Mouse (Mus musculus) CD4-positive, CD25-positive, alpha-beta regulatory T cell (primary cell): ENCODE results near the gene Pde6c. TPM values are rescaled to one million over a fixed set of nuclear protein-coding genes. Genes with fewer than 3 reads are reported as not detected.

Experiments used
- polyA plus RNA-seq: library from polyadenylated mRNA; unstranded; fragments of 100-300 nt; shearing (Covaris generic); gene quantifications from one replicate; pipeline ENCODE4 v1.2.1, GENCODE M21; 2017

Pde6c gene
- not detected for polyA plus RNA-seq

DNA sequence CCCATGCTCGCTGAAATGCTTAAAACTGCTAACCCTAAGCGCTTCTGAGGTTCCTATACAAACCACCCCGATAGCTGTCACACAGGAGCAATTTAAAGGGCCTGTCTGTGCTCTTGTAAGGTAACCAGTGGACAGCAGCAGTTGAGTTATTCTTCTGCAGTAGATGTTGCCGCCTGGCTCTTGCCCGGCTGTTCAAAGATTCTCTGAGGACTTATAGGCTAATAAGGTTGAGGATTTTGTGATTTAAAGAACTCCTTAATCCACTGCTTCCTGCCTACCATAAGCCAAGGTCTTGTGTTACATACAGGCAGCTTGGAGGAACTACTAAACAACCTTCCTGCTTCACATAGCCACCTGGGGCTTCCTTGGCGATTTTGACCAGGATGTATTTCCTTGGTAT, at the start of gene Pde6c:
TSS of gene Pde6c (plus strand) at position 301 of the 400 bp plus-strand sequence.

DNA sequence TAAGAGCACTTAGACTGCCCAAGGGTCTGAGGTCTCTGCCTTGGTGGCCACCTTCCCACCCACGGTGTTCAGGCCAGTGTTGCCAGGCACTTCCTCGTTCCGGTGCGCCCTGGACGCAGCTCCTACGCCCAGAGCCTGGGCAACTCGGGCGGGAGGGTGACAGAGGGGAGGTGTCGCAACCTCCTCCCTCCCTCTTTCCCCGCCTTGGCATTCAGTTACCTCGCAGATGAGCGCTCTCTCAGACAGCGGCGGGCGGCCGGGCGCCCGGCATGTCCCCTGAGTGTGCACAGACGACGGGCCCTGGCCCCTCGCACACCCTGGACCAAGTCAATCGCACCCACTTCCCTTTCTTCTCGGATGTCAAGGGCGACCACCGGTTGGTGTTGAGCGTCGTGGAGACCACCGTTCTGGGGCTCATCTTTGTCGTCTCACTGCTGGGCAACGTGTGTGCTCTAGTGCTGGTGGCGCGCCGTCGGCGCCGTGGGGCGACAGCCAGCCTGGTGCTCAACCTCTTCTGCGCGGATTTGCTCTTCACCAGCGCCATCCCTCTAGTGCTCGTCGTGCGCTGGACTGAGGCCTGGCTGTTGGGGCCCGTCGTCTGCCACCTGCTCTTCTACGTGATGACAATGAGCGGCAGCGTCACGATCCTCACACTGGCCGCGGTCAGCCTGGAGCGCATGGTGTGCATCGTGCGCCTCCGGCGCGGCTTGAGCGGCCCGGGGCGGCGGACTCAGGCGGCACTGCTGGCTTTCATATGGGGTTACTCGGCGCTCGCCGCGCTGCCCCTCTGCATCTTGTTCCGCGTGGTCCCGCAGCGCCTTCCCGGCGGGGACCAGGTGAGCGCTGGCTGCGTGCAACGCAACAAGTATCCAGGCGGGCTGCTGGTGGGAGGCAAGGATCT, 35.5 kb upstream of the Pde6c start, which contains the start of gene Ffar4:
TSS of gene Ffar4 (plus strand) at position 214 of the 901 bp plus-strand sequence.

DNA sequence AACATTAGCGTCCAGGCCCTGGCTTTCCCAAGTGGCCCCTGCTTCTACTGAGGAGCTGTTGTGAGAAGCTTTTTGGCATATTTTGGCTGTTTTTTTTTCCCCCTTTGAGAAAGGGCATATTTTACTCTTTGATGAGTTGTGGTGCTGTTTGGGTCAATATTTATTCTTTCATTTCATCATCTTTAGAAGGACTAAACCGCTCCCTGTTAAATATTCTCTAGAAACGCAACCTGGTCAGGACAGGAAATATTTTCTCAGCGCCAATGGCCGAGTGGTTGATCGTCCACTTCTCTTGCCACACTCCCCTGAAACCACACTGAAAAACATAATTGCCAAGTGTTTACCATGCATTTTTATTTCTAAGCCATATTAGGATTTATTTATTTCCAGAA, 7.4 kb upstream of the Pde6c start, which contains the start of gene Rbp4:
TSS of gene Rbp4 (minus strand) at position 63 of the 392 bp plus-strand sequence.

DNA sequence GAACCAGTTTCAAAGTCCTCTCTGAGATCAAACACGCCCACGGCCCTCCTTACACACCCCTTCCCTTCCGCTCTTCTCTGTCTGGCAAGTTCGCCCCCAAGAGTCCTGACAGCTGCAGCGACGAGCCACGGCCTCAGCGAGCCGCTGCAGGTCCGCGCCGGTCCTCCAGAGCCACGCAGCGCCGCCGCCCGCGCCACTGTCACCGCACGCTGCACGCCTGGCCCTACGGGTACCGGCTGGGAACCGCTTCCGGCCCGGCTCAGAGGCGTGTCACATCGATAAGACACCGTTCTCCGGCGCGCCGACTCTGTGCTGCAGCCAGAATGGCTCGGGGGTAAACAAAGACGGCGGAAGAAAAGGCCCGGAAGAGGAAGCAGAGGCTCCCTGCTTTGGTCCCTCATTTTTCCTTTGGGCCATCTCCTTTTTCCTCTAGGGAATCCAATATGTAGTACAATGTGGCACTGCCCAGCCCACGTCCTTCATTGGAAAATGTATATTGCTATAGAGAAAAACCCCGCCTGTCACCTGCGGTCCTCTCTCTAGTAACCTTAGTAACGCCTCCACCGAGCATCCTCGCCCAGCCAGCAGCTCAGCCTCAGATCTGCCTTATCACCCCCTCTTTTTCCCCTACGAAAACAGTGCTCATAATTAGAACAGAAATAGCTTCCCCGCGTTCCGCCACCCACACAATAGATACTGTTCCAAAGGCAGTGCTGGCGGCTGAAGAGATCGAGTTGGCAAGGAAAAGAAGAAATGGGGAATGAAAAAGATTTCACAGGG, 91.5 kb downstream of the Pde6c start, which contains the start of gene Fra10ac1:
TSS of gene Fra10ac1 (minus strand) at position 252 of the 780 bp plus-strand sequence.

Other genes with a start within 250 kb of the Pde6c start
- 0.30 TPM for gene Myof, start 89.2 kb upstream of the Pde6c start, polyA plus RNA-seq
- gene Cep55, start 77.8 kb upstream of the Pde6c start, polyA plus RNA-seq = 2.0 TPM
- gene Ffar4, start 35.7 kb upstream of the Pde6c start, polyA plus RNA-seq = 0.62 TPM
- not detected for gene Rbp4, start 7.5 kb upstream of the Pde6c start, polyA plus RNA-seq
- 41.7 TPM for gene Fra10ac1, start 91.4 kb downstream of the Pde6c start, polyA plus RNA-seq
- 0.05 TPM for gene Lgi1, start 131.8 kb downstream of the Pde6c start, polyA plus RNA-seq